Mouse (Mus musculus): ENCODE measurements at regions not wholly inside any gene's neighbourhood (a gene's known extent, or its start where the extent isn't known, plus 50 kb on each side); places are given as distances from the start of the nearest gene placed in this dataset.

DNA sequence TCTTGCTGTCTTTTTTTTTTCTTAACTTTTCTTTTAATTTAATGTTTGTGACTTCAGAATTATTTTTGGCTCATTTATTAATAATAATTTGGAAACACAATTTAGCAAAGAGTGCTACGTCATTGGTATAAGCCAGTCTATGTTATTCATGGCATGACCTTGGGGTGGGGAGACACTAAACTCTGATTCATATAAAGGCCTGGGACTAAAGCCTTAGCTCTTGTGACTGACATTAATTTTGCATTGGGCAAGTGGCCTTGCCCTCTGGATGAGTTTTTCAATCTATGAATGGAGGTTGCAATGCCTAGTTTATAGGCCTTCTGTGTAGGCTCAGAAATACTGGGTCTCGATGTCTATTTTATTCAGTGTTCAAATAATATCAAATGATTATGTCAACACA, 169.8 kb upstream of the Nlrp1b start:
- Histone ChIP-seq H3K27ac (replicated peaks; ENCODE audit: low read depth, low read length) (no peak overlapping the region), H3K4me2 (replicated peaks; ENCODE audit: low read depth, low read length, severe bottlenecking) (no peak overlapping the region), H3K9me3 (ENCODE audit: control insufficient read depth, low read length) (no peaks in the 10 kb centered on the region), H3K27me3 (ENCODE audit: control insufficient read depth, insufficient read depth, low read length) (no peaks in the 10 kb centered on the region), H3K4me3 (replicated peaks; ENCODE audit: low read length) (no peak overlapping the region), H3K9ac (ENCODE audit: low read depth, low read length, severe bottlenecking) (no peak overlapping the region), H3K4me1 (ENCODE audit: control insufficient read depth, insufficient read depth, low read length) (no peaks in the 10 kb centered on the region), H3K36me3 (ENCODE audit: control insufficient read depth, insufficient read depth, low read length) (no peaks in the 10 kb centered on the region)
- TF ChIP-seq POLR2A (IDR thresholded peaks at IDR 0.05; ENCODE audit: borderline replicate concordance, extremely low read depth, insufficient read depth, insufficient read length): no peak
- WGBS: 93% methylated on average over 2 of the region's 2 CpGs
- ATAC-seq (ENCODE audit: low FRiP score, low read depth) (no peak), DNase-seq (ENCODE audit: low spot score) (no peak)

DNA sequence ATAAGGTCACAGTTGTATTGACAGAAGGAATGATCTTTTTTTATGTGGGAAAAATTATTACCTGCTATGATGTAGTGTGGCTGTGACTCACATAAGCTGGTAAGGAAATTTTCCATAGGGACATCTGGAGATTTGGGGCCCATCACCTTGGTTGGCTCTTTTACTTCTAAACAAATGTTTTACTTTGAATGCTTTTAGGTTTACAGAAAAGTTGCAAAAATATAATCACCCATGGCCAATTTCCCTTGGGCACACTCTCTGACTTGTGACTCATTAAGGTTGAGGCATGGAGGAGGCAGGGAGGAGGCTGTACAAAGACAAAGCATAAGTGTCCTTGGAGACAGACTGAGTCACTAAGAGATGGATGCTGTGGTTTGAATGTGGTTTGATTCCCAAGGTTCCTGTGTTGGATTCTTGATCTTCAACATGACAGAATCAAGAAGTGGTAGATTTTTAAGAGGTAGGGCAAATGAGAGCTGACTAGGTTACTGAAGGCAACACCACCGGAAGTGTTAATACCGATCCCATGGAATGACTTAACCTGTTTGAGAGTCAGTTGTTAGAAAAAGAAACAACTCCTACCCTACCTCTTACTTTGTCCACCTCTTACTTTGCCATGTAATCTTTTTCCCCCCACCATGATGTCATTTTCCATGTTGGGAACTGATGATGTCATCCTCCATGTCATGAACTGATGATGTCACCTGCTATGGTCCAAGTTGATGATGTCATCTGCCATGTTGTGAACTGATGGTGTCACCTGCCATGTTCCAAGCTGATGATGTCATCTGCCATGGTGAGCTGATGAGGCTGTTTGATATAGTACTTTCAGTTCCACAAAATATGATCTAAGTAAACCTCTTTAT, 171.1 kb upstream of the Nlrp1b start:
- Histone ChIP-seq H3K27me3 (ENCODE audit: control insufficient read depth, insufficient read depth, low read length) (no peaks in the 10 kb centered on the region), H3K27ac (replicated peaks; ENCODE audit: low read depth, low read length) (no peak overlapping the region), H3K9me3 (ENCODE audit: control insufficient read depth, low read length) (no peaks in the 10 kb centered on the region), H3K4me3 (replicated peaks; ENCODE audit: low read length) (no peak overlapping the region), H3K4me1 (ENCODE audit: control insufficient read depth, insufficient read depth, low read length) (no peaks in the 10 kb centered on the region), H3K9ac (ENCODE audit: low read depth, low read length, severe bottlenecking) (no peak overlapping the region), H3K4me2 (replicated peaks; ENCODE audit: low read depth, low read length, severe bottlenecking) (no peak overlapping the region), H3K36me3 (ENCODE audit: control insufficient read depth, insufficient read depth, low read length) (no peaks in the 10 kb centered on the region)
- TF ChIP-seq POLR2A (IDR thresholded peaks at IDR 0.05; ENCODE audit: borderline replicate concordance, extremely low read depth, insufficient read depth, insufficient read length): no peak
- 96% methylated on average over 2 of the region's 2 CpGs for WGBS
- ATAC-seq (ENCODE audit: low FRiP score, low read depth): no peak
- DNase-seq (ENCODE audit: low spot score): no peak

- Histone ChIP-seq H3K9ac (ENCODE audit: low read depth, low read length, severe bottlenecking) (no peak overlapping the region), H3K4me3 (replicated peaks; ENCODE audit: low read length) (no peak overlapping the region), H3K27me3 (ENCODE audit: control insufficient read depth, insufficient read depth, low read length) (no peaks in the 10 kb centered on the region), H3K36me3 (ENCODE audit: control insufficient read depth, insufficient read depth, low read length) (no peaks in the 10 kb centered on the region), H3K4me2 (replicated peaks; ENCODE audit: low read depth, low read length, severe bottlenecking) (no peak overlapping the region), H3K4me1 (ENCODE audit: control insufficient read depth, insufficient read depth, low read length) (no peaks in the 10 kb centered on the region), H3K9me3 (ENCODE audit: control insufficient read depth, low read length) (no peaks in the 10 kb centered on the region), H3K27ac (replicated peaks; ENCODE audit: low read depth, low read length) (no peak overlapping the region)
- DNase-seq (ENCODE audit: low spot score): no peak
- TF ChIP-seq POLR2A (IDR thresholded peaks at IDR 0.05; ENCODE audit: borderline replicate concordance, extremely low read depth, insufficient read depth, insufficient read length): no peak
- ATAC-seq (ENCODE audit: low FRiP score, low read depth): no peak
- 78% methylated on average over 3 of the region's 3 CpGs for WGBS
These were observed 173.8 kb upstream of the Nlrp1b start for GRCm38 (mm10) chr11:71404361-71404760.

DNA sequence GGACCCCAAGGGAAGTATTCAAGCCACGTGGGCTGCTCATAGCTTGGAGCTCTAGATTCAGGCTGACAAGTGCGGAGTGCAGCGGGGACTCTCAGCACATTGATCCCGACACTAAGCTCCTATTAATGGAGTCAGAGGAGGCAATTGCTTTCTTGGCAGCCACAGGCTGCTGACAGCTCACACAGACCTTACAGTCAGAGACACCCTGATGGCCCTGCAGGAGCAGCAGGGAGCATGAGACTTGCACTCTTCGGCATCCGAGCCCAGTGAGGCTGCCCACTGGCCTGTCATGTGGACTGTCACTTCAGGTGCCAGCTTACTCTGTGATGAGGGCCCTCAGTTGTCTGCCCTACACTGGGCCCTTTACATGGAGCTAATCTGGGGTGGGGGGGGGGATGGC, 176.5 kb upstream of the Nlrp1b start:
- no peaks in the 10 kb centered on the region for H3K27me3 ChIP-seq (ENCODE audit: control insufficient read depth, insufficient read depth, low read length)
- no peak overlapping the region for H3K4me2 ChIP-seq (replicated peaks; ENCODE audit: low read depth, low read length, severe bottlenecking)
- no peaks in the 10 kb centered on the region for H3K36me3 ChIP-seq (ENCODE audit: control insufficient read depth, insufficient read depth, low read length)
- no peak overlapping the region for H3K9ac ChIP-seq (ENCODE audit: low read depth, low read length, severe bottlenecking)
- no peak overlapping the region for H3K27ac ChIP-seq (replicated peaks; ENCODE audit: low read depth, low read length)
- no peak overlapping the region for H3K4me3 ChIP-seq (replicated peaks; ENCODE audit: low read length)
- ATAC-seq (ENCODE audit: low FRiP score, low read depth) (no peak), DNase-seq (ENCODE audit: low spot score) (no peak)
- no peaks in the 10 kb centered on the region for H3K4me1 ChIP-seq (ENCODE audit: control insufficient read depth, insufficient read depth, low read length)
- TF ChIP-seq POLR2A (IDR thresholded peaks at IDR 0.05; ENCODE audit: borderline replicate concordance, extremely low read depth, insufficient read depth, insufficient read length): no peak
- WGBS: 81% methylated on average over 6 of the region's 6 CpGs
- H3K9me3 ChIP-seq (ENCODE audit: control insufficient read depth, low read length): no peaks in the 10 kb centered on the region

- no peak overlapping the region for H3K4me3 ChIP-seq (replicated peaks; ENCODE audit: low read length)
- H3K4me2 ChIP-seq (replicated peaks; ENCODE audit: low read depth, low read length, severe bottlenecking): no peak overlapping the region
- no peak overlapping the region for H3K27ac ChIP-seq (replicated peaks; ENCODE audit: low read depth, low read length)
- ATAC-seq (ENCODE audit: low FRiP score, low read depth) (no peak), DNase-seq (ENCODE audit: low spot score) (no peak)
- no peaks in the 10 kb centered on the region for H3K27me3 ChIP-seq (ENCODE audit: control insufficient read depth, insufficient read depth, low read length)
- WGBS: 92% methylated on average over 6 of the region's 6 CpGs
- H3K9me3 ChIP-seq (ENCODE audit: control insufficient read depth, low read length): no peaks in the 10 kb centered on the region
- no peak overlapping the region for H3K9ac ChIP-seq (ENCODE audit: low read depth, low read length, severe bottlenecking)
- no peak for TF ChIP-seq POLR2A (IDR thresholded peaks at IDR 0.05; ENCODE audit: borderline replicate concordance, extremely low read depth, insufficient read depth, insufficient read length)
- H3K36me3 ChIP-seq (ENCODE audit: control insufficient read depth, insufficient read depth, low read length): no peaks in the 10 kb centered on the region
- no peaks in the 10 kb centered on the region for H3K4me1 ChIP-seq (ENCODE audit: control insufficient read depth, insufficient read depth, low read length)
These were observed 178.8 kb upstream of the Nlrp1b start for GRCm38 (mm10) chr11:71409211-71409765.
